Mouse (Mus musculus) frontal cortex, postnatal 14 days (tissue): ENCODE data around the gene Mapkap1.

Experiments
- DNase-seq, 2 experiments: peaks; one replicate each; pipeline ENCODE4 v3.0.0; 2022; ENCODE audit warnings: low spot score in 2 of 2

The Mapkap1 gene

GRCm38 (mm10) chr2:34629758-34630157, 223.2 kb downstream of the Mapkap1 start:
- no peak for DNase-seq

GRCm38 (mm10) chr2:34630445-34630844, 223.9 kb downstream of the Mapkap1 start:
- DNase-seq: no peak

DNA sequence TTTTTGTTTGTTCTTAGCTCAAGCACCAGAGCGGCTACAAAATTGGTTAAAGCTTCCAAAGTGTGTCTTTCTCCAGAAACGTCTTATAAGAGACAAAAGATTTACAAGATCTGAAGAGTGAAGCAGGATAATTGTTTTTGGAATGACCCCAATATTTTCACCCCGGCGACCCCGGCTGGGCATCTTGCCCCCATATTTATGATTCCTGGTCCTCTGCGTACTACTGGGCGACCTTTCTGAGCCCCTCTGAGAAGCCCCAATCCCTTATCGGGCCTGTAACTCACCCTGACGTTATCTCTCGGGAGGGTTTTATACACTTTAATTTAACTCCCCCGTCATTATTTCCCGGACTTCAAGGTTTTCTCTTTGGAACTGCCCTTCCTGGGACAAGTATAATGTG, 225.5 kb downstream of the Mapkap1 start:
- no peak for DNase-seq

DNA sequence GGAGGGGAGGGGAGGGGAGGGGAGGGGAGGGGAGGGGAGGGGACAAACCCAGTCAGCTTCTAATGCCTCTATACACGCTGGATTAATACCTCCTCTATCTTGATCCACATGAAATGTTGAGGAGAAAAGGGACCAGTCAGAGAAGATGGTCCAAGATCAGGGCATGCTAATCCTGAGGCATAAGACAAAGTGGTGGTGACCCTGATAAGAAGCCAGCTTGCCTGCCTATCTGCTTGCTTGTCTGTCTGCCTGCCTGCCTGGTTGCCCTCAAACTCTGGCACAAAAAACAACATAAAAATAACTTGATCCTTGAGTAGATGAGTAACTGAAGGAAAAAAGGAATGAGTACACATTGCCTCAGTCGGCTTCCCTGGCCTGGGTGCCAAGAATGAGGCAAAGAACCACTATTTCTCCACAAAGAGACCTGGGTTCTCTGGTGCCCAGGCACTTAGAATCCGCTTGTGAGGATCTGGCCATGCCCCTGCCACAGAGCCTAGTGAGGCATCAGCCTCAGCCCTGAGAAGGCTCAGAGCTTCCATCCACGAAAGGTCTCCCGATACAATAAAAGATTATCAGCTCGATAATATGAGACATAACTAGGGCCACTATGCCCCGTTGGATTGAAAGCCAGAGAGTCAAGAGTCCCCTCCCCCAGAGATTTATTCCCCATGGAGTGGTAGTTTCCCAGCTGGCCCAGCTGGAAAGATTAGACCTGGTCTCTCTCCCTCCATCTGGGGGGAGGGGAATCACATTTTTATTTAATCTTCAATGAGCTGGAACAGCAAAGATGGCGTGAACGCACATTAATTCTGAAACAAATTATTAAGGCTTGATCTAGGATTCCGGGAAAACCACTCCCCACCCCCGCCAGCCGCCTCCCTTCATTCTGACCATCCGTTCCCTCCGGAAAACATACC, 228.9 kb downstream of the Mapkap1 start:
- DNase-seq: no peak

DNA sequence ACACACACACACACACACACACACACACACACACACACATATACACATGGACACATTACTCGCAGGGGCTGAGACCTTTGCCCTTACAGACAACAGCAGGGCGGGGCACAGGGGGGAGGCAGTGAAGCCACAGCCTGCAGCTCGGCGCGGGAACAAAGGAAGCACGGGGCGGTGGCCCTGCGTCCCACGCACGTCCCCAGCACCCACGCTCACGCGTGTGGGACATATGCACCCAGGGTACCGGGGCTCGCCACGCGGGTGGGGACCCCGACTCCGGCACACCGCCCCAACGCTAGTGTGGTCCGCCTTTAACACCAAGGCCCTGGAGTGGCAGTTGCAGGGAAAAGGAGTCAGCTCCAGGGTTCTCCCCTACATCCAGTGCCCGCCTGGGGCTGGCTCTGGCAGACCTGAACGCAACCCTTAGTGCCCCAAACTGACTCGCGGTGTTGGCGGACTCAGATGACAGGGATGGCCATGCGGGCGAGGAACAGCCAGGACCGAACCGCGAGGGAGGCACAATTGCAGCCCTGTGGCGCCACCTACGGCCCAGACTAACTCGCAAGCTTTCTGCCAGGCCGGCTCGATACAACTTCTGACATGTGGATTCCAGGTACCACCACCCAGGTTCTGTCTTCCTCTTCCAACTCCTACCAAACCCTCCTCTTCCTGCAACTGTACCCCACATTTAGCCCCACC, 232.5 kb downstream of the Mapkap1 start:
- peak; percentile 57 to 82 for DNase-seq

- DNase-seq: no peak
Measured at GRCm38 (mm10) chr2:34639725-34640124, 233.2 kb downstream of the Mapkap1 start.

DNA sequence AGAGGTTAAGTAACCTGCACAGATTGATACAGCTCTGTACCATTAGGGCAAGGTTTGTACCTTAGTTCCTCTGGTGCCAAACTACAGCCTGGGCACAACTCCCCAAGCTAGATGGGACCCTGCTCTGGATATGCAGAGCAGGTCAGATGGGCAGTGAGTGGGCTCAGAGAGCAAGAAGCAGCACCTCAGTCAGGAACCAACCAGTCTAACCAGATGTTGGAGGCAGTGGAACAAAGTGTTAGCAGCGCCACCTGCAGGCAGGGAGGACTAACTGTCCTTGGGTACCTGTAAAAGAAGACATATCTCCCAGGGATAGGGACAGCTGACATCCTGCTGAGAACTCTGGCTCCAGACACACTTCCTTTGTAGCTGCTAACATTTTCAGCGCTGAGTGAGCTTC, 235.8 kb downstream of the Mapkap1 start:
- DNase-seq: no peak

GRCm38 (mm10) chr2:34644571-34645526, 238.3 kb downstream of the Mapkap1 start:
- no peak for DNase-seq

- DNase-seq: no peak
Measured at GRCm38 (mm10) chr2:34645851-34646540, 239.4 kb downstream of the Mapkap1 start.

DNA sequence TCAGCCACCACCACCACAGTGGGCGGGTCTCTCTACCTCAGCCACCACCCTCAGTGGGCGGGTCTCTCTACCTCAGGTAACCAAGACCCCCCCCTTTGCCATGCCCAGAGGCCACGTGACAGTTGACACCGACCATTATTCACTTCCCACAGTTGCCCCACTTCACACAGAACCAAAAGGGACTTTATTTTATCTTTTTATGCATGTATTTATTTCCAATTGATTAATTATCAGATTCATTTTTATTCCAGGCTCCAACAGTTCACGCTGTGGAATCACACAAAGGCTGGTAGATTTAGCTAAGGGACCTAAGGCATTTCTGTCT, 239.9 kb downstream of the Mapkap1 start:
- no peak for DNase-seq

- no peak for DNase-seq
Measured at GRCm38 (mm10) chr2:34647410-34647809, 240.8 kb downstream of the Mapkap1 start.

- DNase-seq: no peak
Measured at GRCm38 (mm10) chr2:34667820-34668219, 261.2 kb downstream of the Mapkap1 start.

GRCm38 (mm10) chr2:34668440-34669191, 262.0 kb downstream of the Mapkap1 start:
- DNase-seq: no peak

DNA sequence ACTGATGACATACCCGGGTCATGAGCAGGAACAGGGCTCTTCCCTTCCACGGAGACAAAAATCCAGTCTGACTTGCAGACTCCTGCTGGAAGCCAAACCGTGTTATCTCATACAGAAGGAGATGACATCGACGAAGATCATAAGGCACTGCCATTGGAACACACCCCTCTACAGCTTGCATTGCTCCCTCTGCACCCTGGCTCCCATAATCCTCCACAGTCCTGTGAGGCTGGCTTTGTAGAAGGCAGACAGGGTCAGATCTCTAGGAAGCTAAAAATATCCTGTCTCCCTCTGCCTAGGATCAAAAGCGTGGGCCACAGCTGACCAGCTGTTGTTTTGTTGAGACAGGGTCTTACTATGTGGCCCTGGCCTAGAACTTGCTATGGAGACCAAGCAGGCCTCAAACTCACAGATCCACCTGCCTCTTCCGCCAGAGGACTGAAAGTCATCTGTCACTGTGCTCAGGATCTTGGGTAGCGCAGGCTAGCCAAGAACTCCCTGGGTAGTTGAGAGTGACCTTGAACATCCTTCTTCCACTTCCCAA, 262.7 kb downstream of the Mapkap1 start:
- no peak for DNase-seq

- no peak for DNase-seq
Measured at GRCm38 (mm10) chr2:34670470-34670869, 263.9 kb downstream of the Mapkap1 start.

- DNase-seq: peak in 1 of 2 experiments; percentile 22
Measured at GRCm38 (mm10) chr2:34671385-34672026, 264.9 kb downstream of the Mapkap1 start.

DNA sequence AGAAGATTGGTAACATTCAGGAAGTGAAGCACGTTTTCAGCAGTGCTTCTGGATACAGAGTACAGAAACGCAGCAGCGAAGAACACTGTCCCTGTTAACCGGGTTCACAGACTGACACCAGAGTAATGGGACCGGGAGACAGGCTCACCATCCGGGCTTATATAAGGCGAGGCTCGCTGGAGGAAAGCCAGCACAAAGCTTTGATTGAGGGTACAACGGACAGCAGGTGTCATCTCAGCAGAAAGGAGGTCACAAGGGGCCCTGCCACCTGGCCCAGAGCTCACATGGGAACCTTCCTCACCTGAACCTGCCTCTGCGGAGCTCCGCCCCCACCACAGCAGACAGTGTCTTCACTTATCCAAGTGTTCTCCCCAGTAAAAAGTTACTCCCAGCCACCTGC, 267.3 kb downstream of the Mapkap1 start:
- no peak for DNase-seq
